8 mouse cellular contexts compared by ENCODE assay signal in genomic region chr13:73692249-73692868, GRCm38 (mm10). TPM values are rescaled to one million over a fixed set of nuclear protein-coding genes. Genes with fewer than 3 reads are reported as not detected.
DNase-seq lines count a peak whose midpoint lies in the region; ATAC-seq and TF ChIP-seq lines count a peak whose summit lies in the region.

No protein-coding gene starts in this region.

- no peak overlapping the region for H3K4me3 ChIP-seq in forebrain, embryonic 15.5 days
- no peak overlapping the region for H3K4me3 ChIP-seq in hindbrain, embryonic 12.5 days

- H3K27me3 ChIP-seq in Patski: no peaks in the 10 kb centered on the region
- H3K27me3 ChIP-seq in forebrain, embryonic 15.5 days: no peaks in the 10 kb centered on the region
- no peaks in the 10 kb centered on the region for H3K27me3 ChIP-seq in hindbrain, embryonic 12.5 days

- no peak overlapping the region for H3K9ac ChIP-seq in forebrain, embryonic 15.5 days (replicated peaks)
- no peak overlapping the region for H3K9ac ChIP-seq in hindbrain, embryonic 12.5 days

- no peaks in the 10 kb centered on the region for H3K36me3 ChIP-seq in forebrain, embryonic 15.5 days
- no peaks in the 10 kb centered on the region for H3K36me3 ChIP-seq in hindbrain, embryonic 12.5 days

- TF ChIP-seq CTCF in Patski (IDR thresholded peaks at IDR 0.05): no peak

- POLR2A ChIA-PET in Patski (lab: Charles Lee): interaction anchor here (0.5 to 2.4 kb wide), 5 partner anchors 9 to 268 kb away, joined by 3 to 10 read pairs (median 4); no protein-coding TSS in a partner anchor

- CTCF ChIA-PET in Patski (lab: Charles Lee): interaction anchor here (0.6 to 6.5 kb wide), 31 partner anchors 9 to 263 kb away, joined by 3 to 196 read pairs (median 4); partner anchors contain the start of genes Slc6a18 and Slc6a19

- no peaks in the 10 kb centered on the region for H3K9me3 ChIP-seq in forebrain, embryonic 15.5 days
- H3K9me3 ChIP-seq in hindbrain, embryonic 12.5 days (replicated peaks): no peaks in the 10 kb centered on the region

- no peak overlapping the region for H3K27ac ChIP-seq in forebrain, embryonic 15.5 days (replicated peaks)
- no peak overlapping the region for H3K27ac ChIP-seq in hindbrain, embryonic 12.5 days

- peak; percentile 100 for DNase-seq in Patski (ENCODE audit: low read depth, low spot score)
- peak; percentile 20 for DNase-seq in cerebellum, adult 11-12 months
- DNase-seq in layer of hippocampus, adult 9-10 months (ENCODE audit: low spot score): peak; percentile 32
- DNase-seq in lung, postnatal 10 days: peak; percentile 76
- DNase-seq in retina, postnatal 7 days (ENCODE audit: low read depth, low spot score): peak; percentile 36
- DNase-seq in urinary bladder, postnatal 36 days (ENCODE audit: low spot score in 2 of 2): peak; percentile 12 to 36

- ATAC-seq in Patski: peak; percentile 99
- peak; percentile 60; the same call in 1 of the 2 replicates for ATAC-seq in forebrain, embryonic 15.5 days (replicated peaks)
- ATAC-seq in hindbrain, embryonic 12.5 days (ENCODE audit: low FRiP score): peak; percentile 58; the same call in 1 of the 2 replicates

- H3K4me1 ChIP-seq in forebrain, embryonic 15.5 days: no peaks in the 10 kb centered on the region
- no peaks in the 10 kb centered on the region for H3K4me1 ChIP-seq in hindbrain, embryonic 12.5 days

- H3K4me2 ChIP-seq in forebrain, embryonic 15.5 days (replicated peaks): no peak overlapping the region
- H3K4me2 ChIP-seq in hindbrain, embryonic 12.5 days (replicated peaks): no peak overlapping the region

- 35% methylated on average over 10 of the region's 10 CpGs for WGBS in forebrain, embryonic 15.5 days
- WGBS in hindbrain, embryonic 12.5 days: 32% methylated on average over 10 of the region's 10 CpGs

- in situ Hi-C loops in Patski (cut with MboI; ENCODE audit: low pct_unique_long_range_greater_than_20kb): loop anchor here (5.0 kb wide), 3 partner anchors 45 to 265 kb away; no protein-coding TSS in a partner anchor

RNA-seq across cellular contexts. Expression of gene Slc6a19, which starts 12.3 kb away (rescaled TPM):
- 20.4 TPM for polyA plus RNA-seq in Patski (2021)
- polyA plus RNA-seq in forebrain, embryonic 15.5 days (2015; fragmentation: Nextera tagmentation; extraction: Ambion mirVana): 0.06 TPM in 1 of 2 replicates, not detected in the other
- 0.17 and 0.26 TPM in 2 replicates for polyA plus RNA-seq in hindbrain, embryonic 12.5 days (2016; fragmentation: Nextera tagmentation; extraction: Ambion mirVana)

RNA-seq across cellular contexts. Expression of gene Slc6a18, which starts 14.5 kb away (rescaled TPM):
- 23.7 TPM for polyA plus RNA-seq in Patski (2021)
- not detected in 2 replicates for polyA plus RNA-seq in forebrain, embryonic 15.5 days (2015; fragmentation: Nextera tagmentation; extraction: Ambion mirVana)
- not detected in 2 replicates for polyA plus RNA-seq in hindbrain, embryonic 12.5 days (2016; fragmentation: Nextera tagmentation; extraction: Ambion mirVana)

RNA-seq across cellular contexts. Expression of gene Slc12a7, which starts 40.5 kb away (rescaled TPM):
- polyA plus RNA-seq in Patski (2021): 120 TPM
- 16.3 and 18.4 TPM in 2 replicates for polyA plus RNA-seq in forebrain, embryonic 15.5 days (2015; fragmentation: Nextera tagmentation; extraction: Ambion mirVana)
- polyA plus RNA-seq in hindbrain, embryonic 12.5 days (2016; fragmentation: Nextera tagmentation; extraction: Ambion mirVana): 35.9 and 39.3 TPM in 2 replicates

Comparison
In these comparisons a context has a peak if more than half of its experiments do, and no peak if none do; other contexts are left out.
1. DNase-seq: peak in every context shown above with its lines; median percentile 100 in Patski; 76 in lung, postnatal 10 days; 36 in retina, postnatal 7 days; 32 in layer of hippocampus, adult 9-10 months; 24 in urinary bladder, postnatal 36 days; 20 in cerebellum, adult 11-12 months.
2. RNA of gene Slc6a19, which starts 12.3 kb away (polyA plus RNA-seq): 20.4 TPM in Patski (single experiment); 0.17 to 0.26 TPM in hindbrain, embryonic 12.5 days and 0.06 TPM in forebrain, embryonic 15.5 days; every median in the first group is over 10 times any median in the second.
3. RNA of gene Slc6a18, which starts 14.5 kb away (polyA plus RNA-seq): 23.7 TPM in Patski (single experiment); not detected in forebrain, embryonic 15.5 days and not detected in hindbrain, embryonic 12.5 days; every median in the first group is over 10 times any median in the second.
4. Peak in every context shown above with its lines, with median percentiles within 50 percentile points of each other: ATAC-seq.